Mouse (Mus musculus) neural tube, embryonic 13.5 days (tissue): ENCODE data around the gene Podxl. TPM values are rescaled to one million over a fixed set of nuclear protein-coding genes. Genes with fewer than 3 reads are reported as not detected.

Experiments
- ATAC-seq: fragments of 200-750 bp; cut with Nextera tagmentation; 2 replicates; pipeline ENCODE4 v1.8.0; 2017; ENCODE audit warnings: low read depth, mild to moderate bottlenecking, moderate TSS enrichment, moderate library complexity
- H3K27ac ChIP-seq: fragments of 300-500 bp; sonication (generic); replicated peaks from 2 replicates; pipeline ENCODE4 v1.5.1; 2015; ENCODE audit warnings: moderate library complexity, mild to moderate bottlenecking, inconsistent platforms
- H3K27me3 ChIP-seq: fragments of 300-500 bp; sonication (generic); 2 replicates; pipeline ENCODE4 v1.6.1; 2015; ENCODE audit warnings: mild to moderate bottlenecking, inconsistent platforms
- H3K36me3 ChIP-seq: fragments of 300-500 bp; sonication (generic); 2 replicates; pipeline ENCODE4 v1.6.1; 2015; ENCODE audit warnings: mild to moderate bottlenecking, inconsistent platforms
- H3K4me1 ChIP-seq: fragments of 300-500 bp; sonication (generic); replicated peaks from 2 replicates; pipeline ENCODE4 v1.6.1; 2015; ENCODE audit warnings: inconsistent platforms
- H3K4me2 ChIP-seq: fragments of 300-500 bp; sonication (generic); 2 replicates; pipeline ENCODE4 v1.6.1; 2015; ENCODE audit warnings: inconsistent platforms, mild to moderate bottlenecking, moderate library complexity
- H3K4me3 ChIP-seq: fragments of 300-500 bp; sonication (generic); 2 replicates; pipeline ENCODE4 v1.5.1; 2015; ENCODE audit warnings: mild to moderate bottlenecking, inconsistent platforms
- H3K9ac ChIP-seq: fragments of 300-500 bp; sonication (generic); 2 replicates; pipeline ENCODE4 v1.6.1; 2015; ENCODE audit warnings: moderate library complexity, mild to moderate bottlenecking, inconsistent platforms
- H3K9me3 ChIP-seq: fragments of 300-500 bp; sonication (generic); 2 replicates; pipeline ENCODE4 v1.6.1; 2016; ENCODE audit warnings: inconsistent platforms
- WGBS: fragments of 180-500 bp; shearing (Covaris S2); methylation state at CpG from one replicate; pipeline ENCODE4 v1.1.7; 2015; 5-methylcytosine and 5-hydroxymethylcytosine counted together
- polyA plus RNA-seq: library from polyadenylated mRNA; unstranded; fragments of >200 nt; fragmentation: Nextera tagmentation; extraction: Ambion mirVana; gene quantifications from 2 replicates; pipeline ENCODE4 v1.2.1, GENCODE M21; 2015

The Podxl gene
- 14.8 and 15.3 TPM in 2 replicates for polyA plus RNA-seq

DNA sequence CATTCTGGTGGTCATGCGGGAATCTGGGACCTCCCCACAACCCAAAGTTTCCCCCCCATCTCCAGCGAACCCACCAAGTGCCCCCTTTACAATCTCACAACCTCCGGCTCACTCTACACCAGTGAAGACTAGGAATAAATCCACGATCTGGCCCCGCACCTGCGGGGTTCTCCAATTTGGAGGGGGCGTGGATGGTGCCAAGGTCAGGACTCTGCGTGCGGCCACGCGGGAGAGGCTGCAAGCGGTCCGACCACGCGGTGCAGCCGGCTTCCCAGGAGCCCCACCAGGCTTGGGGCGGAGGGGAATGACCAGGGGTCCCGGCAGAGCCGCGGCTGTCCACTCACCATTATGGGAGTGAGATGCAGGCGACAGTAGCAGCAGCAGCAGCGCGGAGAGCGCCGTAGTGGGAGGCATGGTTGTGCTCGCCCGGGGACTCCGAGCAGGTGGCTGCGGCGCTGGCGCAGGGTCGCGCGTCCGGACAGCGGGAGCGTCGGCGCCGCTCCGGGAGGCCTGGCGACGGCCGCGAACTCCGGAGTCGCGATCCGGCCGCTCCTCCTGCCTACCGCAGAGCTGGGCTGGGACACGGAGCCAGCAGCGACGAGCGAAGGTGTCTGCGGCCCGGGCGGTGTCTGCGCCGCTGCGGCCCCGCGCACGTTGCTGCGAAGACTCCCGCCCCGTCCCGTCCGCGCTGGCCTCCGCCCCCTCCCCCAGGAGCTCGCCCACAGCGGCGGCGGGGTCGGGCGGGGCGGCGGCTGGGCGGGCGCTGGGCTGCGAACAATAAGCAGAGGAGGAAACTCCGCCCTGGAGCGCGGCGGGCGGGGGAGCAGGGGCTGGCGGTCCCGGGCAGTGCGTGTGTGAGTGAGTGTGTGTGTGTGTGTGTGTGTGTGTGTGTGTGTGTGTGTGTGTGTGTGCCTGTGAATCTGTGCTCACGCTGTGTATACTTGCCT lies at the start of gene Podxl:
TSS of gene Podxl (minus strand) at position 747 of the 947 bp plus-strand sequence.
- ATAC-seq, result peak; percentile 88
- H3K9me3 ChIP-seq, result no peaks in the 10 kb centered on the region
- under 1% methylated on average over 70 of the region's 91 CpGs for WGBS
- peak within 1 kb of the TSS; percentile 91 for H3K9ac ChIP-seq
- peaks cover 3% of the 10 kb centered on the region; the same call in 1 of the 2 replicates for H3K27me3 ChIP-seq
- peak within 1 kb of the TSS; percentile 75 for H3K27ac ChIP-seq
- H3K36me3 ChIP-seq, result no peaks in the 10 kb centered on the region
- peaks cover 58% of the 10 kb centered on the region for H3K4me1 ChIP-seq
- peak within 1 kb of the TSS; percentile 87 for H3K4me3 ChIP-seq
- peak within 1 kb of the TSS; percentile 93 for H3K4me2 ChIP-seq

- no peak overlapping the region for H3K4me3 ChIP-seq
- 0 out of 2 replicates have a peak, but pooled peaks cover 3% of the 10 kb centered on the region for H3K4me1 ChIP-seq
- no peaks in the 10 kb centered on the region for H3K27me3 ChIP-seq
- ATAC-seq, result no peak
- no peaks in the 10 kb centered on the region for H3K36me3 ChIP-seq
- H3K4me2 ChIP-seq, result no peak overlapping the region
- 92% methylated on average over 17 of the region's 17 CpGs for WGBS
- H3K9me3 ChIP-seq, result no peaks in the 10 kb centered on the region
- H3K27ac ChIP-seq, result no peak overlapping the region
- no peak overlapping the region for H3K9ac ChIP-seq
Measured at GRCm38 (mm10) chr6:31612560-31613270, 48.9 kb upstream of the Podxl start.

DNA sequence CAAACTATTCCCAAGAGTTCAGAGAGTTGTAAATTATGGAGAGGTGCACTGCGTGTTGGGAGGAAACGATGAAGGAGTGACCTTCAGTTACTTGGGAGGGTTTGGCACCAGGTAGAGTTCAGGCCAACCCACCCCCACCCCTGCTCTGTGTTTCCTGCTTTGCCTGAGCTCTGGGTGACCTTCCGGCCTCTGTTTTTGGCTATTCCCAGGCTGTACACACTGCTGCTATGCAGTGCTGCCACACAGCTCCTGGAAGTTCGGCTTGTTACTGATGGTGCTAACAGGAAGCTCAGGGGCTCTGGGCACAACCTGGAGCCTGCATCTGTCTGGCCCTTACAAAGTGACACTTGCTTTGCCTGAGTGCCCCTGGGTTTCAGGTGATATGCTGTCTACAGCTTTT lies 42.6 kb upstream of the Podxl start:
- Histone ChIP-seq H3K9ac (no peak overlapping the region), H3K4me2 (no peak overlapping the region), H3K27ac (no peak overlapping the region), H3K4me1 (peaks cover 4% of the 10 kb centered on the region; the same call in 1 of the 2 replicates), H3K9me3 (no peaks in the 10 kb centered on the region), H3K4me3 (no peak overlapping the region), H3K36me3 (no peaks in the 10 kb centered on the region), H3K27me3 (no peaks in the 10 kb centered on the region)
- ATAC-seq, result no peak
- 84% methylated on average over 4 of the region's 4 CpGs for WGBS

DNA sequence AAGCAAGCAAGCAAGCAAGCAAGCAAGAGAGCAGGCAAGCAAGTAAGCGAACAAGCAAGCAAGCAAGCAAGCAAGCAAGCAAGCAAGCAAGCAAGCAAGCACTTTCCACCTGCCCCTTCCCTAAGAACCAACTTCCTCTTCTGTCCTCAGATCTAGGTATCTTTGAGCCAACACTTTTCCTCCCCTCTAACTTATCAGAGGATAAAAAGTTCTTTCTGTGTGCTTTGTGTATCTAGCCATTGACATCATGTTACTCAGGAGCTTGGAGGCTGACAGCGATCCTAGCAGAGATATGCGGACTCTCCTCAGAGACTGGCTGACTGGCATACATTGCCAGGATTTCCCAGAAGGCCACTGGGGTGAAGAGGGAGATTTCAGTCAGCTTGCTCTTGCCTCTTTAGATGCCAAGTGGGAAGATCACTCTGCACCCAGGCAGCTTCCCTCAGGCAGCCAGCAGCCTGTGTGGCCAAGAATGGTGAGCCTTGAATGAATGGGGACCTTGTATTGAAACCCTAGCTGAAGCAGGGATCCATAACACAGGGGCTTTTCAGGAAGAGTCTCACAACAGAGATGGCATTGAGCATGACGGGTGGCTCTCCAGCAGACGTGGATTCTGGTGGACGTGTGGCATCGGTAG lies 41.0 kb upstream of the Podxl start:
- no peaks in the 10 kb centered on the region for H3K9me3 ChIP-seq
- H3K4me2 ChIP-seq, result no peak overlapping the region
- H3K27ac ChIP-seq, result no peak overlapping the region
- no peak for ATAC-seq
- H3K27me3 ChIP-seq, result no peaks in the 10 kb centered on the region
- H3K4me3 ChIP-seq, result no peak overlapping the region
- no peaks in the 10 kb centered on the region for H3K36me3 ChIP-seq
- H3K9ac ChIP-seq, result no peak overlapping the region
- 84% methylated on average over 7 of the region's 7 CpGs for whole genome bisulfite sequencing
- H3K4me1 ChIP-seq, result peaks cover 19% of the 10 kb centered on the region

DNA sequence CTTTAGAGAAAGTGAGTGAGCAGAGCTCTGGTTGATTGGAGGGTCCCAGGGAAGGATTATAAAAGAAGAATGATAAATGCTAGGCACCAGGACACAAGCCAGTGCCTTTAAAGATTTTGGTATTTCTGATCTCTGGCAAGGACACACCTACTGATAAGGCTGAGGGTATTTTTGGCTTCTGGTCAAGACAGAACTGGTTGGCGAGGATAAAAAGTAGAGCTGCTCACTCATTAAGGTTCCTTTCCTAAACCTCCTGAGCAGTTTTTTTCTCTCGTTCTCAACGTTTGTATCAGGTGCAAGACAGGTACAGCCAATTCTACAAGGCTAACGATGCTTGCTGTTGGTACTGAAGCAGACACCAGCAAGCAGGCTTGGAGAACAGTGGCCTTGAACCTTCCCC lies 38.7 kb upstream of the Podxl start:
- Histone ChIP-seq H3K4me1 (peaks cover 28% of the 10 kb centered on the region), H3K9ac (no peak overlapping the region), H3K4me3 (no peak overlapping the region), H3K27ac (no peak overlapping the region), H3K27me3 (no peaks in the 10 kb centered on the region), H3K9me3 (no peaks in the 10 kb centered on the region), H3K36me3 (no peaks in the 10 kb centered on the region), H3K4me2 (no peak overlapping the region)
- WGBS, result 91% methylated on average over 4 of the region's 4 CpGs
- ATAC-seq, result no peak

DNA sequence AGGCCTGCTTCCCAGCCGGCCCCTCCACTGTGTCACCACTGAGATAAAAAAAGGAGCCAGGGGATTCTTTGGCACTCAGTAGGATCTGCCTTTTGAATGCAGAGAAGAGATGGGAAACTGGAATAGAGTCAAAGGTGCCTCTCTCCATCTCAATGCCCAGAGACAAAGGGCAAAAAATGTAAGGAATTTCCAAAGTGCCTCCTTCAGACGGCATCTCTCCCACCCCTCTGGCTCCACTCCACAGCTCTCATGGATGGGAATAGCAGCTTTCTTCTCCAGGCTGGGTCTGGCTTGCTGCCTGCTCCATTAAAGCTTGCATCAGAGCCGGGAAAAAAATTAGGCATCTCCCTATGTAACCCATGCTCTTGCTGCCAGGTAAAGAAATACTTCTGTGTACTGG lies 37.4 kb upstream of the Podxl start:
- Histone ChIP-seq H3K9ac (no peak overlapping the region), H3K9me3 (no peaks in the 10 kb centered on the region), H3K27me3 (no peaks in the 10 kb centered on the region), H3K36me3 (no peaks in the 10 kb centered on the region), H3K4me1 (peaks cover 42% of the 10 kb centered on the region), H3K27ac (peak overlapping the region; percentile 57; the same call in 1 of the 2 replicates), H3K4me3 (no peak overlapping the region), H3K4me2 (no peak overlapping the region)
- no peak for ATAC-seq
- WGBS, result 11% methylated on average over 3 of the region's 3 CpGs

DNA sequence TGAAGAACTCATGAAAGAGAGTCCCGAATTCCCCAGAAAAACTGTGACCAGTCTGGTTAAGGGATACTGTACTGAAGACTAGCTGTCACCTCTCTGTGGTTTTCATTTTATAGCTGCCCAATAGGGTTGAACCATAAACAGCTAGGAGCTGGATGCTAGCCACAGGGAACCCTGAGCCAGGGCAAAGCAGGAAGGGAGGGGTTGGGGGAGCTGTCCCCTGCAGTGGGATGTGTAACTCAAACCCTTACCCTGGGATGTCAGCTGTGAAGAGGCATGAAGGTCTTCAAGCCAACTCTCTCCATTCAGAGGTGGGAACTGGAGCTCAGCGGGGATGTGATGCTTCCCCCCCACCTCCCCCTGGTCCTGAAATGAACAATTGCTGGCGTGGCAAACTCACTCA lies 36.1 kb upstream of the Podxl start:
- Histone ChIP-seq H3K36me3 (no peaks in the 10 kb centered on the region), H3K27me3 (no peaks in the 10 kb centered on the region), H3K9ac (no peak overlapping the region), H3K4me2 (no peak overlapping the region), H3K4me3 (no peak overlapping the region), H3K27ac (peak overlapping the region; percentile 57), H3K4me1 (peaks cover 43% of the 10 kb centered on the region), H3K9me3 (no peaks in the 10 kb centered on the region)
- 6% methylated on average over 3 of the region's 3 CpGs for WGBS
- peak; percentile 45 for ATAC-seq

DNA sequence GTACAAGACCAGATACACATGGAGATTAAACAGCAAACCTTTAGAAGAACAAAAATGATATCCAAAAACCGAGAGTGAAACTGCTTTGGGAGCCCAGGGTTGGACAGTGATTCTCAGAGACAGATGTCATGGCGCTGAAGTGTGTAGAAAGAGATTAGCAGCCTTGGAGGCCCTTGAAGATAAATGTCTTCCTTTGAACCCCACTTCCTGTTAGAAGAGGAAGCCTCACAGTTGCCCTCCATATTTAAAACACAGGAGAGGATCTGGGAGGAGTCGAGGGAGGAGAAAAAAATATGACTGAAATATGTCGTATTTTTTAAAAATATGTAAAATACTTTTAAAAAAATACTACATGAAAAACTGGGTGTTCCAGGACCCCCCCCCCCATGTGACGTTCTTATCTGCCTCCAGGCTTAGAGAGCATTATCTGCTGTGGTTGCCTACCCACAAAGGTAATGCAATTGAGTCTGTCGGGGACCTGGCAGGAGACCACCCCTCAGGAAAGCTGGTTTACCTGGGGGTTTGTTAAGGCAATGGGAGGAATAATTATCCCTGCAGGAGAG lies 34.6 kb upstream of the Podxl start:
- no peaks in the 10 kb centered on the region for H3K36me3 ChIP-seq
- H3K27me3 ChIP-seq, result no peaks in the 10 kb centered on the region
- H3K9me3 ChIP-seq, result no peaks in the 10 kb centered on the region
- no peak overlapping the region for H3K4me3 ChIP-seq
- H3K4me2 ChIP-seq, result no peak overlapping the region
- H3K4me1 ChIP-seq, result peaks cover 43% of the 10 kb centered on the region
- H3K9ac ChIP-seq, result no peak overlapping the region
- H3K27ac ChIP-seq, result no peak overlapping the region
- ATAC-seq, result no peak
- 76% methylated on average over 6 of the region's 6 CpGs for WGBS

GRCm38 (mm10) chr6:31597136-31597460 lies 33.3 kb upstream of the Podxl start:
- no peaks in the 10 kb centered on the region for H3K9me3 ChIP-seq
- H3K36me3 ChIP-seq, result no peaks in the 10 kb centered on the region
- H3K27me3 ChIP-seq, result no peaks in the 10 kb centered on the region
- ATAC-seq, result no peak
- H3K27ac ChIP-seq, result peak overlapping the region; percentile 85
- 8% methylated on average over 4 of the region's 4 CpGs for WGBS
- H3K4me1 ChIP-seq, result peaks cover 43% of the 10 kb centered on the region
- H3K9ac ChIP-seq, result peak overlapping the region; percentile 28
- H3K4me2 ChIP-seq, result peak overlapping the region; percentile 34
- no peak overlapping the region for H3K4me3 ChIP-seq

- Histone ChIP-seq H3K27me3 (no peaks in the 10 kb centered on the region), H3K36me3 (no peaks in the 10 kb centered on the region), H3K27ac (peak overlapping the region; percentile 85), H3K4me1 (peaks cover 40% of the 10 kb centered on the region), H3K4me2 (peak overlapping the region; percentile 34), H3K4me3 (no peak overlapping the region), H3K9me3 (no peaks in the 10 kb centered on the region), H3K9ac (peak overlapping the region; percentile 28)
- WGBS, result 9% methylated on average over 20 of the region's 20 CpGs
- ATAC-seq, result peak; percentile 79
Measured at GRCm38 (mm10) chr6:31596346-31597135, 32.8 kb upstream of the Podxl start.

GRCm38 (mm10) chr6:31592579-31593238 lies 28.9 kb upstream of the Podxl start:
- WGBS, result 73% methylated on average over 1 of the region's 1 CpGs
- Histone ChIP-seq H3K4me1 (peaks cover 17% of the 10 kb centered on the region), H3K36me3 (no peaks in the 10 kb centered on the region), H3K4me2 (no peak overlapping the region), H3K4me3 (no peak overlapping the region), H3K27me3 (no peaks in the 10 kb centered on the region), H3K9me3 (no peaks in the 10 kb centered on the region), H3K9ac (no peak overlapping the region), H3K27ac (no peak overlapping the region)
- no peak for ATAC-seq
